Mouse (Mus musculus) small intestine, adult 2 months (tissue): ENCODE results near the gene Map3k10. TPM values are rescaled to one million over a fixed set of nuclear protein-coding genes. Genes with fewer than 3 reads are reported as not detected.
"Not testable (repeated sequence)": the region's sequence is repeated elsewhere in the genome, so short reads cannot be mapped to it uniquely, and the experiment has no call there.

Experiments
- H3K27ac ChIP-seq: fragments of 200-500 bp; 2 replicates; pipeline ENCODE4 v1.5.1; 2012; ENCODE audit warnings: low read depth, low read length, control low read depth, inconsistent platforms; ENCODE audit not compliant: insufficient read depth
- H3K27me3 ChIP-seq: fragments of 200-500 bp; 2 replicates; pipeline ENCODE4 v1.6.1; 2012; ENCODE audit warnings: mild to moderate bottlenecking, moderate library complexity, low read length, inconsistent platforms; ENCODE audit not compliant: control insufficient read depth, insufficient read depth
- H3K36me3 ChIP-seq: fragments of 200-500 bp; 2 replicates; pipeline ENCODE4 v1.6.1; 2012; ENCODE audit warnings: mild to moderate bottlenecking, low read length, control low read depth, inconsistent platforms; ENCODE audit not compliant: control insufficient read depth, insufficient read depth
- H3K4me1 ChIP-seq: fragments of 200-500 bp; 2 replicates; pipeline ENCODE4 v1.6.1; 2012; ENCODE audit warnings: low read length, inconsistent platforms, mixed read lengths; ENCODE audit not compliant: control insufficient read depth, insufficient read depth, insufficient read length
- H3K4me3 ChIP-seq: fragments of 200-500 bp; 2 replicates; pipeline ENCODE4 v1.5.1; 2012; ENCODE audit warnings: low read depth, mild to moderate bottlenecking, control low read depth, inconsistent platforms, low read length, moderate library complexity
- CTCF ChIP-seq: fragments of 200-500 bp; IDR thresholded peaks from 2 replicates; pipeline ENCODE4 v1.5.1; 2012; ENCODE audit warnings: low read depth, mild to moderate bottlenecking, control low read depth, inconsistent platforms, low read length, moderate library complexity, mixed read lengths; ENCODE audit not compliant: insufficient replicate concordance, insufficient read length; ENCODE audit errors: extremely low read depth
- POLR2A ChIP-seq: fragments of 200-500 bp; IDR thresholded peaks from 2 replicates; pipeline ENCODE4 v1.6.1; 2012; ENCODE audit warnings: low read depth, mild to moderate bottlenecking, control low read depth, inconsistent platforms, low read length, moderate library complexity
- WGBS: fragments of 180-500 bp; shearing (Covaris S2); methylation state at CpG from one replicate; pipeline ENCODE4 v1.1.7; 2018; 5-methylcytosine and 5-hydroxymethylcytosine counted together
- polyA plus RNA-seq: library from polyadenylated mRNA; depleted of rRNA; stranded (reverse); fragments of >200 nt; gene quantifications from 2 replicates; pipeline ENCODE4 v1.2.3, GENCODE M21; 2012

The Map3k10 gene
- polyA plus RNA-seq, 1 experiment: 16.8 TPM

- no peak overlapping the region for H3K4me3 ChIP-seq
- TF ChIP-seq CTCF (no peak), POLR2A (no peak)
- no peak overlapping the region for H3K27ac ChIP-seq
- WGBS: 31% methylated on average over 1 of the region's 1 CpGs
- H3K27me3 ChIP-seq: no peaks in the 10 kb centered on the region
- no peaks in the 10 kb centered on the region for H3K36me3 ChIP-seq
- no peaks in the 10 kb centered on the region for H3K4me1 ChIP-seq
These were observed 29.9 kb downstream of the Map3k10 start for GRCm38 (mm10) chr7:27644471-27644870.

- WGBS: 95% methylated on average over 2 of the region's 2 CpGs
- not testable (repeated sequence) for H3K4me1 ChIP-seq, H3K4me3 ChIP-seq, H3K27me3 ChIP-seq, H3K27ac ChIP-seq
- peaks cover 57% of the 10 kb centered on the region for H3K36me3 ChIP-seq
These were observed 39.3 kb downstream of the Map3k10 start for GRCm38 (mm10) chr7:27635094-27635493.

GRCm38 (mm10) chr7:27634691-27635090, 39.7 kb downstream of the Map3k10 start:
- H3K4me3 ChIP-seq: no peak overlapping the region
- no peak overlapping the region for H3K27ac ChIP-seq
- H3K27me3 ChIP-seq: no peaks in the 10 kb centered on the region
- peaks cover 60% of the 10 kb centered on the region for H3K36me3 ChIP-seq
- H3K4me1 ChIP-seq: no peaks in the 10 kb centered on the region
- 95% methylated on average over 6 of the region's 6 CpGs for WGBS
- TF ChIP-seq POLR2A (no peak), CTCF (no peak)

GRCm38 (mm10) chr7:27633166-27633565, 41.2 kb downstream of the Map3k10 start:
- no peak overlapping the region for H3K4me3 ChIP-seq
- no peaks in the 10 kb centered on the region for H3K27me3 ChIP-seq
- H3K4me1 ChIP-seq: no peaks in the 10 kb centered on the region
- WGBS: 95% methylated on average over 6 of the region's 6 CpGs
- H3K36me3 ChIP-seq: peaks cover 73% of the 10 kb centered on the region
- H3K27ac ChIP-seq: no peak overlapping the region
- TF ChIP-seq POLR2A: no peak
- no peak for TF ChIP-seq CTCF

- WGBS: 96% methylated on average over 4 of the region's 4 CpGs
- Histone ChIP-seq H3K27ac (no peak overlapping the region), H3K27me3 (no peaks in the 10 kb centered on the region), H3K4me1 (no peaks in the 10 kb centered on the region), H3K4me3 (no peak overlapping the region), H3K36me3 (peaks cover 73% of the 10 kb centered on the region)
- no peak for TF ChIP-seq POLR2A
These were observed 43.0 kb downstream of the Map3k10 start for GRCm38 (mm10) chr7:27631439-27631838.

- H3K27me3 ChIP-seq, H3K4me3 ChIP-seq, H3K27ac ChIP-seq, H3K4me1 ChIP-seq: not testable (repeated sequence)
- 90% methylated on average over 7 of the region's 7 CpGs for WGBS
- H3K36me3 ChIP-seq: peaks cover 74% of the 10 kb centered on the region
These were observed 45.6 kb downstream of the Map3k10 start for GRCm38 (mm10) chr7:27628816-27629215.

- Histone ChIP-seq H3K36me3 (peaks cover 77% of the 10 kb centered on the region), H3K4me1 (no peaks in the 10 kb centered on the region), H3K27me3 (no peaks in the 10 kb centered on the region), H3K4me3 (no peak overlapping the region), H3K27ac (no peak overlapping the region)
- TF ChIP-seq POLR2A (no peak), CTCF (no peak)
- WGBS: 95% methylated on average over 6 of the region's 6 CpGs
These were observed 46.2 kb downstream of the Map3k10 start for GRCm38 (mm10) chr7:27628190-27628589.

GRCm38 (mm10) chr7:27627707-27628106, 46.7 kb downstream of the Map3k10 start:
- Histone ChIP-seq H3K4me1 (no peaks in the 10 kb centered on the region), H3K27ac (no peak overlapping the region), H3K36me3 (peaks cover 73% of the 10 kb centered on the region), H3K27me3 (no peaks in the 10 kb centered on the region), H3K4me3 (no peak overlapping the region)
- TF ChIP-seq POLR2A (no peak), CTCF (no peak)
- 89% methylated on average over 7 of the region's 7 CpGs for WGBS
